Mouse (Mus musculus) midbrain, embryonic 16.5 days (tissue): ENCODE results near the gene Uri1. TPM values are rescaled to one million over a fixed set of nuclear protein-coding genes. Genes with fewer than 3 reads are reported as not detected.

ENCODE experiments used
- ATAC-seq: fragments of 200-750 bp; cut with Nextera tagmentation; 2 replicates; pipeline ENCODE4 v1.8.0; 2017; ENCODE audit warnings: moderate TSS enrichment
- H3K27ac ChIP-seq: fragments of 300-500 bp; sonication (generic); 2 replicates; pipeline ENCODE4 v1.5.1; 2014; ENCODE audit warnings: mild to moderate bottlenecking, low read length, mixed read lengths
- H3K27me3 ChIP-seq: fragments of 300-500 bp; sonication (generic); 2 replicates; pipeline ENCODE4 v1.6.1; 2014; ENCODE audit warnings: low read depth, low read length, mixed read lengths; ENCODE audit not compliant: control insufficient read depth, insufficient read depth
- H3K36me3 ChIP-seq: fragments of 300-500 bp; sonication (generic); 2 replicates; pipeline ENCODE4 v1.6.1; 2014; ENCODE audit warnings: mild to moderate bottlenecking, low read length, moderate library complexity, mixed read lengths; ENCODE audit not compliant: control insufficient read depth, insufficient read depth
- H3K4me1 ChIP-seq: fragments of 300-500 bp; sonication (generic); 2 replicates; pipeline ENCODE4 v1.6.1; 2014; ENCODE audit warnings: mild to moderate bottlenecking, low read length, mixed read lengths; ENCODE audit not compliant: control insufficient read depth, insufficient read depth
- H3K4me2 ChIP-seq: fragments of 300-500 bp; sonication (generic); 2 replicates; pipeline ENCODE4 v1.6.1; 2014; ENCODE audit warnings: mild to moderate bottlenecking, low read length, mixed read lengths
- H3K4me3 ChIP-seq: fragments of 300-500 bp; sonication (generic); 2 replicates; pipeline ENCODE4 v1.5.1; 2014; ENCODE audit warnings: low read depth, mild to moderate bottlenecking, low read length, moderate library complexity, mixed read lengths
- H3K9ac ChIP-seq: fragments of 300-500 bp; sonication (generic); 2 replicates; pipeline ENCODE4 v1.6.1; 2014; ENCODE audit warnings: low read depth, low read length, mixed read lengths
- H3K9me3 ChIP-seq: fragments of 300-500 bp; sonication (generic); replicated peaks from 2 replicates; pipeline ENCODE4 v1.6.1; 2014; ENCODE audit warnings: mild to moderate bottlenecking, low read length, mixed read lengths; ENCODE audit not compliant: control insufficient read depth, poor library complexity, severe bottlenecking
- WGBS: fragments of 180-500 bp; shearing (Covaris S2); extraction: QIAGEN DNeasy Blood & Tissue Kit; methylation state at CpG from one replicate; pipeline ENCODE4 v1.1.7; 2014; 5-methylcytosine and 5-hydroxymethylcytosine counted together
- polyA plus RNA-seq: library from polyadenylated mRNA; unstranded; fragments of >200 nt; fragmentation: Nextera tagmentation; extraction: Ambion mirVana; gene quantifications from 2 replicates; pipeline ENCODE4 v1.2.1, GENCODE M21; 2015

Uri1 gene
- polyA plus RNA-seq, 1 experiment from 2014 or later, result 33.3 TPM

DNA sequence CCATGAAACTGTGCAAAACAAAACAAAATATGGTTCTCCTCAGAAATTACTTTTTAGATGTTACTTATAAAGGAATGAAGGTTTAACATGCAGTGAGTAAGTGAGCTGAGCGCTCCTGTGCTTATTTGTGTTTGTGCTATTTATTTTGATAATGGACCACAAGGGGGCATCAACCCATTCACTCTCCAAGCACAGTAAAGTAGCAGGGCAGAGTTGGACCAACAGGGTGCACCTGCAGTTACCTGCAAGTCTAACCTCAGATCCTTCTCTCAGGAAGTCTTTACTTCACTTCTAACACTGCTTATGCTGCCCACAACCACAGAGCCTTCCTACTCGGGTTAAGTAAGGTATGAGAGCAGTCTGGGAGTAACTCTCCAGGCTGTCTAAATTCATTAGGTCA, 23.7 kb downstream of the Uri1 start:
- ATAC-seq, result no peak
- H3K27me3 ChIP-seq, result no peaks in the 10 kb centered on the region

DNA sequence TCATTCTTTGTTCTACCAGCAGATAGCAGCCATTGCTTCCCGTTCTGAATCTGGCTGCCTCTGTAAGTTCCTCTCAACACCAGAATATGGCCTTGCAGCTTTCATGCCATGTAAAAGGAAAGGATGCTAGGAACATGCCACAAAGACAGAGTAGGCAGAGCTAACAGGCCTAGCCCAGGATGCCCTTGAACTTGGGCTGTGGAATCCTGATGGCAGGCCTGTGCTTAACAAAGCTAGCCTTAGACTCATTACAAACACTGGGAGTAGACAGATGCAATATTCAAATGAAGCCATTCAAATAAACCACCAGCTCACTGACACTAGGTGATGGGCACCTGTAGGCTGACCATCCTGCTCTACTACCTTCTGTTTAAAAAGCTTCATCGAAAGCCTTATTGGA, 30.5 kb downstream of the Uri1 start:
- H3K4me1 ChIP-seq, result 0 out of 2 replicates have a peak, but pooled peaks cover 3% of the 10 kb centered on the region
- no peak overlapping the region for H3K4me3 ChIP-seq
- no peak for ATAC-seq
- 94% methylated on average over 2 of the region's 2 CpGs for WGBS
- no peaks in the 10 kb centered on the region for H3K27me3 ChIP-seq
- no peak overlapping the region for H3K4me2 ChIP-seq
- H3K36me3 ChIP-seq, result no peaks in the 10 kb centered on the region
- no peak overlapping the region for H3K27ac ChIP-seq
- H3K9me3 ChIP-seq, result no peaks in the 10 kb centered on the region
- no peak overlapping the region for H3K9ac ChIP-seq

More for the DNA sequence above, 23.7 kb downstream of the Uri1 start:
- Histone ChIP-seq H3K27ac (no peak overlapping the region), H3K4me1 (0 out of 2 replicates have a peak, but pooled peaks cover 3% of the 10 kb centered on the region), H3K9me3 (no peaks in the 10 kb centered on the region), H3K4me2 (no peak overlapping the region), H3K9ac (no peak overlapping the region), H3K4me3 (no peak overlapping the region), H3K36me3 (no peaks in the 10 kb centered on the region)
- WGBS, result 57% methylated on average over 2 of the region's 2 CpGs

DNA sequence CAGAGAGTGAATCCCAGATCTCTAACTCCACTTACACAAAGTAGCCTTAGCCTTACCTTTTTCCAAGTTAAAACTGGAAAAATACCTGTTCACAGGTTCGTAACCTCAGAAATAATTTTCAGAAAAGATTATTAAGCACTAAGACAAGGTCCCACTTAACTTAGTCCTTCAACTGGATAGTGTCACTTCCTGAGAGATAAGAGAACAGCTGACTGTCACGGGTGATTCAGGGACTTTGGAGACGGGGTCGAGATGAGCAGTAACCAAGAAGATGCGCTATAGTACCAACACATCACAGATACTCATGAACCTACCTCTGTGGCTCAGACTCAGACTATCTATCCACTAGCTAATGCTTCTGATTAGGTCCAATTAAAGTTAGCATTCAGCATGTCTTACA, 38.5 kb downstream of the Uri1 start:
- Histone ChIP-seq H3K4me3 (no peak overlapping the region), H3K27ac (no peak overlapping the region), H3K9ac (no peak overlapping the region), H3K27me3 (no peaks in the 10 kb centered on the region), H3K4me1 (no peaks in the 10 kb centered on the region), H3K4me2 (no peak overlapping the region), H3K36me3 (no peaks in the 10 kb centered on the region), H3K9me3 (no peaks in the 10 kb centered on the region)
- WGBS, result 94% methylated on average over 5 of the region's 5 CpGs
- no peak for ATAC-seq

GRCm38 (mm10) chr7:37983471-37983870, 39.9 kb downstream of the Uri1 start:
- H3K4me2 ChIP-seq, result no peak overlapping the region
- WGBS, result 38% methylated on average over 6 of the region's 6 CpGs
- no peaks in the 10 kb centered on the region for H3K9me3 ChIP-seq
- no peak for ATAC-seq
- H3K27ac ChIP-seq, result no peak overlapping the region
- no peak overlapping the region for H3K4me3 ChIP-seq
- H3K36me3 ChIP-seq, result no peaks in the 10 kb centered on the region
- no peak overlapping the region for H3K9ac ChIP-seq
- H3K4me1 ChIP-seq, result no peaks in the 10 kb centered on the region
- no peaks in the 10 kb centered on the region for H3K27me3 ChIP-seq

GRCm38 (mm10) chr7:37979729-37980128, 43.6 kb downstream of the Uri1 start:
- 91% methylated on average over 3 of the region's 3 CpGs for WGBS
- peaks cover 3% of the 10 kb centered on the region; the same call in 1 of the 2 replicates for H3K9me3 ChIP-seq

GRCm38 (mm10) chr7:37978412-37978811, 44.9 kb downstream of the Uri1 start:
- Histone ChIP-seq H3K36me3 (no peaks in the 10 kb centered on the region; the same call in 1 of the 2 replicates), H3K4me2 (no peak overlapping the region), H3K27ac (no peak overlapping the region), H3K9ac (no peak overlapping the region), H3K4me1 (no peaks in the 10 kb centered on the region), H3K4me3 (no peak overlapping the region), H3K27me3 (no peaks in the 10 kb centered on the region), H3K9me3 (peaks cover 3% of the 10 kb centered on the region; the same call in 1 of the 2 replicates)
- no peak for ATAC-seq
- 89% methylated on average over 4 of the region's 4 CpGs for WGBS

More at GRCm38 (mm10) chr7:37979729-37980128, 43.6 kb downstream of the Uri1 start:
- H3K9ac ChIP-seq, result no peak overlapping the region
- no peak overlapping the region for H3K27ac ChIP-seq
- no peaks in the 10 kb centered on the region; the same call in 1 of the 2 replicates for H3K36me3 ChIP-seq
- H3K4me1 ChIP-seq, result no peaks in the 10 kb centered on the region
- no peak overlapping the region for H3K4me2 ChIP-seq
- H3K4me3 ChIP-seq, result no peak overlapping the region
- no peaks in the 10 kb centered on the region for H3K27me3 ChIP-seq
- no peak for ATAC-seq

DNA sequence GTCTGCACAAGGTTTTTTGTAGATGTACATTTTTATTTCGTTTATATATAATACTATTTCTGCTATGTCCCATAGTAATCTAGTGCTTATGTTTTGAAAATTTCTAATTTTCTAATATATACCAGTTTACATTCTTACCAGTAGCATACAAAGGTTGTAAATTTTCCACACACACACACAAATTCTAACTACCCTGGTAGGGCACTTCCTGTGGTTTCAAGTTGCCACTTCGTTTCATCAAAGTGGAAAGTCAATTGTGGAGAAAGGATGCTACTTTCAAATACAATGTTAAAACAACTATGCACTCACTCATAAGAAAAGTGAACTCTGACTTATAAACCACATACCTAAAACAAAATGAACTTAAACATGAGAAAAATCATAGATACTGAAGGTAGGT, 45.7 kb downstream of the Uri1 start:
- WGBS, result 95% methylated on average over 2 of the region's 2 CpGs
- no peak for ATAC-seq
- H3K9ac ChIP-seq, result no peak overlapping the region
- no peaks in the 10 kb centered on the region; the same call in 1 of the 2 replicates for H3K36me3 ChIP-seq
- peaks cover 3% of the 10 kb centered on the region; the same call in 1 of the 2 replicates for H3K9me3 ChIP-seq
- no peak overlapping the region for H3K27ac ChIP-seq
- H3K4me2 ChIP-seq, result no peak overlapping the region
- no peak overlapping the region for H3K4me3 ChIP-seq
- H3K27me3 ChIP-seq, result no peaks in the 10 kb centered on the region
- H3K4me1 ChIP-seq, result no peaks in the 10 kb centered on the region

DNA sequence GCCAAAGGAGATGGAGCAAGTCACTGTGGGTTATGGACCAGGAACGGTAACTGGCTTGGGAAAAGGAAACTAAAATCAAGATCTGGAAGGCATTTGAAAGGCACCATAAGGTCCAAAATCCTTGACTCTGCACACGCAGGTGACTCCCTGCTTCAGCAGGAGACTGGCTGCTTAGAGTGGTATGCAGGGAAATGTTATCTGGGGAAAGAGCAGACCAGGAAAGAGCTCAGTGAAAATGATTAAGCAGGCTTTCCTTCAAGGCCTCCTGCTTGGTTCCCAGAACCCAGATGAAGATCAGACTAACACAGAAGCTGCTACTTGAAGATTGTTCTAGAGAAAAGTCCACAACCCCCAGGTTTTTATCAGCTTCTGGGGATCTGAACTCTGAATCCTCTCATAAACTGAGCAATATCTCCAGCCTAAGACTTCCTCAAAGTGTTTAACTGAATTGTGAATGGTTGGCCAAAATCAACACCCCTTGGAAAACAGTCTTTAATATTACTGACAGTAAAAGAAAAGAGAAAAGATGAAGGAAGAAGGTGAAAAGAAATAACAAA, 50.3 kb downstream of the Uri1 start:
- peaks cover 14% of the 10 kb centered on the region for H3K4me1 ChIP-seq
- no peaks in the 10 kb centered on the region for H3K27me3 ChIP-seq
- no peak for ATAC-seq
- H3K9me3 ChIP-seq, result peaks cover 3% of the 10 kb centered on the region; the same call in 1 of the 2 replicates
- H3K9ac ChIP-seq, result no peak overlapping the region
- no peak overlapping the region for H3K4me3 ChIP-seq
- no peaks in the 10 kb centered on the region; the same call in 1 of the 2 replicates for H3K36me3 ChIP-seq
- H3K27ac ChIP-seq, result no peak overlapping the region
- H3K4me2 ChIP-seq, result no peak overlapping the region
- 80% methylated on average over 2 of the region's 2 CpGs for WGBS

DNA sequence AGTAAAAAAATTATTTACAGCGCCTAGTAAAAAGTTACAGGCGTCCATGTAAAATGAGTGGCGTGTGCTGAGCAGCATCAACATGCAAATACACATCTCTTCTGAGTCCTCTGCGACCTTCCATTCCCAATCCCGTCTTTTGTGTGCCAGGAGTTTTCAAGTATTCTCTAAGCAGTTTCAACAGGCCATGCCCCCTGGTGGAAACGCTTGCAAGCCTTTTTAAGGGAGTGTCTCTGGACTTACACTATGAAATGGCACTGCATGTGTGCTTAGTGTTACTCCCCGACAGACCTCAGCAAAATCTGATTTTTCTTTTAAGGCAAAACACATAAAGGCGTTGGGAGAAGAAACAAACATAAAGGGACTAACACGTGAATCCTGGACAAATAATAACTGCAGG, 50.8 kb downstream of the Uri1 start:
- Histone ChIP-seq H3K4me1 (peaks cover 14% of the 10 kb centered on the region), H3K4me3 (no peak overlapping the region), H3K36me3 (no peaks in the 10 kb centered on the region; the same call in 1 of the 2 replicates), H3K9me3 (peaks cover 3% of the 10 kb centered on the region; the same call in 1 of the 2 replicates), H3K4me2 (no peak overlapping the region), H3K27ac (no peak overlapping the region), H3K27me3 (no peaks in the 10 kb centered on the region), H3K9ac (no peak overlapping the region)
- 43% methylated on average over 9 of the region's 9 CpGs for WGBS
- no peak for ATAC-seq
